Mouse (Mus musculus): ENCODE results near the gene Brd1.

GRCm38 (mm10) chr15:88702501-88702900 is 31.5 kb downstream of the Brd1 start:
- TF ChIP-seq GATA1 (IDR thresholded peaks at IDR 0.05; ENCODE audit: low read length) (no peak), TAL1 (IDR thresholded peaks at IDR 0.05; ENCODE audit: low read length) (no peak)
